20 mouse cellular contexts compared by ENCODE assay signal in genomic region chr11:51579024-51579423, GRCm38 (mm10).
"Had no signal": no experiment of that assay in that cellular context is flagged by ENCODE, and none has a peak within 500 bp of the region (broad histone marks: within the 10 kb centered on the region; RNA-seq: fewer than 3 reads in every experiment).

No protein-coding gene starts in this region.

- H3K9ac ChIP-seq: intestine, embryonic 15.5 days; kidney, embryonic 15.5 days; limb, embryonic 13.5 days; liver, embryonic 13.5 days; midbrain, embryonic 12.5 days; midbrain, embryonic 15.5 days; neural tube, embryonic 13.5 days; stomach, embryonic 15.5 days had no signal

- DNase-seq: kidney, adult 11 months; kidney, adult 8-10 months; kidney, postnatal 10 days; kidney, postnatal 4 days; liver, embryonic 13.5 days; lung, adult 2 months; retina, postnatal 1 day; right cerebral cortex, postnatal 25 days; spleen, adult 18-20 months had no signal

- H3K27me3 ChIP-seq: intestine, embryonic 15.5 days; kidney, embryonic 15.5 days; limb, embryonic 13.5 days; liver, embryonic 13.5 days; midbrain, embryonic 12.5 days; midbrain, embryonic 15.5 days; neural tube, embryonic 13.5 days; stomach, embryonic 15.5 days had no signal

- H3K36me3 ChIP-seq: intestine, embryonic 15.5 days; kidney, embryonic 15.5 days; limb, embryonic 13.5 days; liver, embryonic 13.5 days; midbrain, embryonic 12.5 days; midbrain, embryonic 15.5 days; neural tube, embryonic 13.5 days; stomach, embryonic 15.5 days had no signal

- H3K27ac ChIP-seq: hindbrain, postnatal 0 days; intestine, embryonic 15.5 days; kidney, embryonic 15.5 days; left cerebral cortex, adult 2 months; limb, embryonic 10.5 days; limb, embryonic 13.5 days; liver, embryonic 13.5 days; macrophage; midbrain, embryonic 12.5 days; midbrain, embryonic 15.5 days; neural tube, embryonic 13.5 days; stomach, embryonic 15.5 days had no signal

- ATAC-seq: hindbrain, postnatal 0 days; intestine, embryonic 15.5 days; midbrain, embryonic 15.5 days had no signal

- H3K4me2 ChIP-seq: intestine, embryonic 15.5 days; kidney, embryonic 15.5 days; limb, embryonic 13.5 days; liver, embryonic 13.5 days; midbrain, embryonic 12.5 days; midbrain, embryonic 15.5 days; neural tube, embryonic 13.5 days; stomach, embryonic 15.5 days had no signal

- H3K9me3 ChIP-seq: intestine, embryonic 15.5 days; kidney, embryonic 15.5 days; limb, embryonic 10.5 days; limb, embryonic 13.5 days; liver, embryonic 13.5 days; midbrain, embryonic 12.5 days; midbrain, embryonic 15.5 days; neural tube, embryonic 13.5 days; stomach, embryonic 15.5 days had no signal

- H3K4me3 ChIP-seq: intestine, embryonic 15.5 days; kidney, embryonic 15.5 days; left cerebral cortex, adult 2 months; limb, embryonic 10.5 days; limb, embryonic 13.5 days; liver, embryonic 13.5 days; midbrain, embryonic 12.5 days; midbrain, embryonic 15.5 days; neural tube, embryonic 13.5 days; stomach, embryonic 15.5 days had no signal
